Mouse (Mus musculus) MEL (cell line): ENCODE results near the gene Supt4a. TPM values are rescaled to one million over a fixed set of nuclear protein-coding genes. Genes with fewer than 3 reads are reported as not detected.

Experiments
- DNase-seq: peaks from one replicate; pipeline ENCODE4 v3.0.0; 2011; ENCODE audit warnings: low read depth, low spot score
- H3K27ac ChIP-seq: 2 replicates; pipeline ENCODE4 v1.5.1; 2012; ENCODE audit warnings: low read depth, mild to moderate bottlenecking, control low read depth, low read length, moderate library complexity; ENCODE audit not compliant: control insufficient read depth
- H3K27me3 ChIP-seq, 2 experiments: fragments of 150-350 bp in 1 of 2; sonication (generic) in 1 of 2; 2 replicates each; pipeline ENCODE4 v1.6.1; 2012; ENCODE audit warnings: low read length in 2 of 2, mild to moderate bottlenecking in 2 of 2, improper control_type of control experiment in 1 of 2, moderate library complexity in 1 of 2; ENCODE audit not compliant: insufficient read depth in 2 of 2, control insufficient read depth in 1 of 2
- H3K36me3 ChIP-seq, 2 experiments: 2 replicates each; pipeline ENCODE4 v1.6.1; 2012 to 2014; ENCODE audit warnings: low read length in 2 of 2, improper control_type of control experiment in 1 of 2, inconsistent platforms in 1 of 2, mild to moderate bottlenecking in 1 of 2; ENCODE audit not compliant: insufficient read depth in 2 of 2, control insufficient read depth in 1 of 2
- H3K4me1 ChIP-seq, 2 experiments: fragments of 150-350 bp in 1 of 2; sonication (generic) in 1 of 2; 2 replicates each; pipeline ENCODE4 v1.6.1; 2012; ENCODE audit warnings: low read length in 2 of 2, improper control_type of control experiment in 1 of 2, mild to moderate bottlenecking in 1 of 2; ENCODE audit not compliant: insufficient read depth in 2 of 2, control insufficient read depth in 1 of 2
- H3K4me3 ChIP-seq, 2 experiments: fragments of 150-350 bp in 1 of 2; sonication (generic) in 1 of 2; 2 replicates each; pipeline ENCODE4 v1.5.1; 2012; ENCODE audit warnings: low read depth in 2 of 2, low read length in 2 of 2, mild to moderate bottlenecking in 2 of 2, moderate library complexity in 2 of 2, control low read depth in 1 of 2, improper control_type of control experiment in 1 of 2; ENCODE audit not compliant: control insufficient read depth in 1 of 2, insufficient read depth in 1 of 2
- H3K79me2 ChIP-seq: 2 replicates; pipeline ENCODE4 v1.6.1; 2012; ENCODE audit warnings: mild to moderate bottlenecking, low read length, moderate library complexity; ENCODE audit not compliant: control insufficient read depth, poor library complexity, insufficient read depth
- H3K9ac ChIP-seq: 2 replicates; pipeline ENCODE4 v1.6.1; 2012; ENCODE audit warnings: low read depth, mild to moderate bottlenecking, control low read depth, low read length, moderate library complexity; ENCODE audit not compliant: control insufficient read depth, poor library complexity, severe bottlenecking
- H3K9me3 ChIP-seq: fragments of 150-350 bp; sonication (generic); replicated peaks from 2 replicates; pipeline ENCODE4 v1.6.1; 2012; ENCODE audit warnings: mild to moderate bottlenecking, low read length, improper control_type of control experiment, moderate library complexity; ENCODE audit not compliant: insufficient read depth
- E2F4 ChIP-seq: IDR thresholded peaks from 2 replicates; pipeline ENCODE4 v1.6.1; 2011; ENCODE audit warnings: low read depth, low read length, improper control_type of control experiment, borderline replicate concordance
- ELF1 ChIP-seq: IDR thresholded peaks from 2 replicates; pipeline ENCODE4 v1.6.1; 2014; ENCODE audit warnings: low read depth, mild to moderate bottlenecking, inconsistent platforms, low read length, improper control_type of control experiment, moderate library complexity
- GABPA ChIP-seq: IDR thresholded peaks from 2 replicates; pipeline ENCODE4 v1.6.1; 2012; ENCODE audit warnings: low read depth, mild to moderate bottlenecking, inconsistent platforms, low read length, improper control_type of control experiment, moderate library complexity
- GATA1 ChIP-seq: IDR thresholded peaks from 2 replicates; pipeline ENCODE4 v1.6.1; 2011; ENCODE audit warnings: low read depth, low read length, improper control_type of control experiment
- HCFC1 ChIP-seq: IDR thresholded peaks from 2 replicates; pipeline ENCODE4 v1.6.1; 2012; ENCODE audit warnings: low read depth, mild to moderate bottlenecking, inconsistent platforms, low read length, improper control_type of control experiment, moderate library complexity
- MAX ChIP-seq: IDR thresholded peaks from 2 replicates; pipeline ENCODE4 v1.6.1; 2011; ENCODE audit warnings: low read length, improper control_type of control experiment
- MXI1 ChIP-seq: IDR thresholded peaks from 2 replicates; pipeline ENCODE4 v1.6.1; 2011; ENCODE audit warnings: mild to moderate bottlenecking, low read depth, low read length, improper control_type of control experiment
- MYC ChIP-seq: IDR thresholded peaks from 2 replicates; pipeline ENCODE4 v1.6.1; 2011; ENCODE audit warnings: low read depth, mild to moderate bottlenecking, low read length, improper control_type of control experiment, moderate library complexity
- POLR2A ChIP-seq, 2 experiments: IDR thresholded peaks; 2 replicates each; pipeline ENCODE4 v1.6.1; 2011 to 2012; ENCODE audit warnings: low read length in 2 of 2, mild to moderate bottlenecking in 2 of 2, control low read depth in 1 of 2, improper control_type of control experiment in 1 of 2, low read depth in 1 of 2, moderate library complexity in 1 of 2; ENCODE audit not compliant: control insufficient read depth in 1 of 2, insufficient read depth in 1 of 2, poor library complexity in 1 of 2
- POLR2AphosphoS5 ChIP-seq: IDR thresholded peaks from 2 replicates; pipeline ENCODE4 v1.6.1; 2012; ENCODE audit warnings: low read depth, borderline replicate concordance, mild to moderate bottlenecking, inconsistent platforms, low read length, moderate library complexity, mixed read lengths
- RAD21 ChIP-seq: IDR thresholded peaks from 2 replicates; pipeline ENCODE4 v1.6.1; 2011; ENCODE audit warnings: mild to moderate bottlenecking, low read depth, low read length, improper control_type of control experiment
- RCOR1 ChIP-seq: IDR thresholded peaks from 2 replicates; pipeline ENCODE4 v1.6.1; 2012; ENCODE audit warnings: low read depth, mild to moderate bottlenecking, inconsistent platforms, low read length, improper control_type of control experiment
- SIN3A ChIP-seq: IDR thresholded peaks from 2 replicates; pipeline ENCODE4 v1.6.1; 2012; ENCODE audit warnings: low read length, improper control_type of control experiment, inconsistent platforms
- SMC3 ChIP-seq: IDR thresholded peaks from 2 replicates; pipeline ENCODE4 v1.6.1; 2011; ENCODE audit warnings: low read depth, low read length, improper control_type of control experiment
- TAL1 ChIP-seq: IDR thresholded peaks from 2 replicates; pipeline ENCODE4 v1.6.1; 2012; ENCODE audit warnings: mild to moderate bottlenecking, inconsistent platforms, low read length, moderate library complexity, mixed read lengths
- TBP ChIP-seq: IDR thresholded peaks from 2 replicates; pipeline ENCODE4 v1.8.0; 2011; ENCODE audit warnings: low read depth, low read length, improper control_type of control experiment
- UBTF ChIP-seq: IDR thresholded peaks from 2 replicates; pipeline ENCODE4 v1.6.1; 2012; ENCODE audit warnings: low read depth, mild to moderate bottlenecking, inconsistent platforms, low read length, improper control_type of control experiment, moderate library complexity, borderline replicate concordance; ENCODE audit not compliant: insufficient read depth
- USF1 ChIP-seq: IDR thresholded peaks from 2 replicates; pipeline ENCODE4 v1.6.1; 2014; ENCODE audit warnings: low read depth, mild to moderate bottlenecking, inconsistent platforms, low read length, improper control_type of control experiment, moderate library complexity
- USF2 ChIP-seq, 2 experiments: IDR thresholded peaks; 2 replicates each; pipeline ENCODE4 v1.6.1; 2011 to 2012; ENCODE audit warnings: improper control_type of control experiment in 2 of 2, low read length in 2 of 2, borderline replicate concordance in 1 of 2, inconsistent platforms in 1 of 2, low read depth in 1 of 2, mild to moderate bottlenecking in 1 of 2; ENCODE audit not compliant: insufficient read depth in 1 of 2
- ZNF384 ChIP-seq: IDR thresholded peaks from 2 replicates; pipeline ENCODE4 v1.6.1; 2012; ENCODE audit warnings: low read depth, mild to moderate bottlenecking, inconsistent platforms, low read length, improper control_type of control experiment
- polyA plus RNA-seq, 2 experiments: library from polyadenylated mRNA; stranded (reverse) in 1 of 2; unstranded in 1 of 2; fragments of >175 nt in 1 of 2; fragments of >200 nt in 1 of 2; gene quantifications; 2 replicates each; pipeline versions ENCODE4 v1.2.1 to v1.2.4; 2012; ENCODE audit warnings: low replicate concordance in 2 of 2, low read depth in 1 of 2; ENCODE audit not compliant: insufficient read length in 2 of 2, insufficient read depth in 1 of 2, missing spikeins in 1 of 2
- total RNA-seq: library from RNA; depleted of rRNA; stranded (reverse); fragments of 300-350 nt; gene quantifications from 2 replicates; pipeline ENCODE4 v1.2.3, GENCODE M21; 2012

The Supt4a gene
- total and polyA plus RNA-seq, 3 experiments = 223 to 332 TPM; not detected in 1

- TF ChIP-seq POLR2AphosphoS5 = no peak
- TF ChIP-seq MXI1 = no peak
- peak; percentile 62 for TF ChIP-seq MYC
Observed at GRCm38 (mm10) chr11:87730652-87731310, 6.6 kb upstream of the Supt4a start (continued).

- Histone ChIP-seq H3K9ac (no peak overlapping the region), H3K9me3 (no peaks in the 10 kb centered on the region), H3K4me1 (peaks cover 15 to 57% of the 10 kb centered on the region in 2 experiments)
- TF ChIP-seq UBTF (no peak), GATA1 (no peak), GABPA (no peak), E2F4 (no peak), MYC (no peak), RAD21 (no peak), RCOR1 (no peak), ELF1 (no peak), SIN3A (no peak), TAL1 (no peak), HCFC1 (no peak), MXI1 (no peak), MAX (no peak), USF1 (no peak), TBP (no peak)
- TF ChIP-seq, all 39 proteins: peak for 0
- Histone ChIP-seq H3K79me2 (peaks cover 40% of the 10 kb centered on the region), H3K36me3 (peaks cover 0 to 43% of the 10 kb centered on the region in 2 experiments; a peak in 3 of 4 replicates), H3K4me3 (no peak overlapping the region), H3K27ac (peak overlapping the region; percentile 28), H3K27me3 (no peaks in the 10 kb centered on the region)
- no peak for DNase-seq
Observed at GRCm38 (mm10) chr11:87734346-87734745, 3.0 kb upstream of the Supt4a start.

GRCm38 (mm10) chr11:87735691-87736090, 1.7 kb upstream of the Supt4a start:
- H3K4me3 ChIP-seq = peak overlapping the region in 1 of 2 experiments; percentile 54; a peak in 1 of 4 replicates
- peaks cover 34% of the 10 kb centered on the region for H3K79me2 ChIP-seq
- H3K27ac ChIP-seq = peak overlapping the region; percentile 99
- TF ChIP-seq POLR2A (IDR thresholded peaks at IDR 0.05; ENCODE audit: control insufficient read depth in 1 of 2, insufficient read depth in 1 of 2, low read depth in 1 of 2, low read length in 2 of 2, poor library complexity in 1 of 2) = peak in 1 of 2 experiments; percentile 5; a peak in 2 of 4 replicates
- peak; percentile 56; the same call in 1 of the 2 replicates for TF ChIP-seq MXI1
- no peak for TF ChIP-seq RCOR1
- no peak for TF ChIP-seq USF2 (IDR thresholded peaks at IDR 0.05; ENCODE audit: borderline replicate concordance in 1 of 2, insufficient read depth in 1 of 2, low read depth in 1 of 2, low read length in 2 of 2)
- TF ChIP-seq ZNF384 = no peak
- TF ChIP-seq SMC3 = no peak
- H3K9me3 ChIP-seq = no peaks in the 10 kb centered on the region
- peak overlapping the region; percentile 92 for H3K9ac ChIP-seq
- peaks cover 9 to 50% of the 10 kb centered on the region in 2 experiments for H3K4me1 ChIP-seq
- H3K36me3 ChIP-seq = peaks cover 0 to 36% of the 10 kb centered on the region in 2 experiments
- peak; percentile 45 for DNase-seq
- H3K27me3 ChIP-seq = no peaks in the 10 kb centered on the region
